Mouse (Mus musculus): ENCODE results near the gene Qsox1.

DNA sequence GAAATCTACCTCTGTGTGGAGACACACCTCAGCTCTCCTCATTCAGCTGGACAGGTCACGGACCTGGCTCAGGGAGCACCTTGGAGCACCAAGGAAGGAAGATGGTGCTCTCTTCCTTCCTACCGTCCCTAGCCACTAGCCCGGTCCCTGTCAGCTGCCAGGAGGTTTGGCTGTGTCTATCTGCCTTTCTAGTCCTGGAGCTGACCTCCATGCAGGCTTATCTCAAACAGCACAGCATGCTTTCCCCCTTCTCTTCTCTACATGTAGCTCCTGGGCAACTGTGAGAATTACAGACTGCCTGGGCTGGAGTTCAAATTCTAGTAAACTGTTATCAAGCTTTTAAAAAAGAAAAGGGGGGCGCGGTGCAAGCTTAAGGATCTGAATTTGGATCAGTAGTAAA is 40.3 kb upstream of the Qsox1 start:
- no peak for TF ChIP-seq CTCF (IDR thresholded peaks at IDR 0.05; ENCODE audit: control insufficient read depth, insufficient read depth, insufficient replicate concordance, low read depth, low read length)
- TF ChIP-seq POLR2A (IDR thresholded peaks at IDR 0.05; ENCODE audit: control insufficient read depth, low read depth, low read length) = no peak

All from testis, adult 2 months (tissue).